In the genomic region with DNA sequence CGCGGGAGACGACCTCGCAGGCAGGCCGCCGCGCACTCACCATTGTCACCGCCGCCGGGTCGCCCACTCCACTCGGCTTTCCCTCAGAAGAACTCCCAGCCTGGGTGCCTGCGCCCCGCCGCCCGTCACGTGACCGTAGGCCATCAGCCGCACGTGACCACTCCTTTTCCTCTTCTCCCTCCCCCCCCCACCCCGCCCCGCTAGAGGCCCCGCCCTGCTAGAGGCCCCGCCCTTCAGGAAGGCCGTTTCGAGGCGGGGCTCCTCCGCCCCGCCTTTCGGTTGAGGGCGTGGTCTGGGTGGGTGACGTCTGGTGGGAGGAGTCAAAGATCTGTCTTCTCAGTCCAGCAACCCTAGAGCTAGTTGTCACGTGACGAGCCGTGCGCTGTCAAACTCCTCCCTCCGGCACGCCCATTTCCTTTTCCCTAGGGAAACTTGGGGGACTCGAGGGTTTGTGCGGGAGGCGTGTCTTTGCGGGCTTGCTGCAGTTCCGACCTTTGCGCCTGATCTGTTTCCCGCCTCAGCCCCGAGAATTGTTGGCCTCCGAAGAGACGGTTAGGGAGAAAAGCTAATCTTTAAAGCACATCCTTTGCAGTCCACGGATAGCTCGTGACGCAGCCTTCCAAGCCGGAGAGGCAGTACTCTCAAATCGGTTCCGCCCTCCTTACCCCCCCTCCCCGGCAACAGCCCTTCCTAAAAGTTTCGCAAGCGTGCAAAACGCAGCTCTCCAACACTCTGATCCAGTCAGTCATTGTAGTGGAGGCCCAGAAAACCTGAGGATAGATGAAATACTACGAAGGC, we compare ENCODE assay signal across 8 mouse cellular contexts. TPM values are rescaled to one million over a fixed set of nuclear protein-coding genes. Genes with fewer than 3 reads are reported as not detected.
DNase-seq lines count a peak whose midpoint lies in the region; ATAC-seq lines count a peak whose summit lies in the region.

A gene (minus strand): TSS at position 188 of the 798 bp plus-strand sequence.

- H3K27ac ChIP-seq in hindbrain, embryonic 12.5 days = peak within 1 kb of the TSS; percentile 87

- peak within 1 kb of the TSS; percentile 61 for H3K4me2 ChIP-seq in hindbrain, embryonic 12.5 days (replicated peaks)

- H3K4me1 ChIP-seq in hindbrain, embryonic 12.5 days = peaks cover 6% of the 10 kb centered on the region

- peak within 1 kb of the TSS; percentile 85 for H3K9ac ChIP-seq in hindbrain, embryonic 12.5 days

- peak; percentile 93 for ATAC-seq in hindbrain, embryonic 12.5 days (ENCODE audit: low FRiP score)

- WGBS in hindbrain, embryonic 12.5 days = under 1% methylated on average over 59 of the region's 59 CpGs

- H3K27me3 ChIP-seq in hindbrain, embryonic 12.5 days = no peaks in the 10 kb centered on the region

- H3K4me3 ChIP-seq in hindbrain, embryonic 12.5 days = peak within 1 kb of the TSS; percentile 87

- H3K9me3 ChIP-seq in hindbrain, embryonic 12.5 days (replicated peaks) = no peaks in the 10 kb centered on the region

- H3K36me3 ChIP-seq in hindbrain, embryonic 12.5 days = no peaks in the 10 kb centered on the region

- peak; percentile 99 for DNase-seq in NIH3T3 (ENCODE audit: low read depth)
- DNase-seq in cerebellum, postnatal 10 days = peak; percentile 99 to 100
- DNase-seq in frontal cortex, postnatal 10 days (ENCODE audit: low spot score in 2 of 2) = peak; percentile 97 to 98
- peak; percentile 97 to 98 for DNase-seq in layer of hippocampus, postnatal 14 days (ENCODE audit: low spot score in 2 of 2)
- peak; percentile 99 for DNase-seq in lung, postnatal 14 days
- DNase-seq in retina, adult 2 months (ENCODE audit: low read depth, low spot score) = peak; percentile 98
- peak; percentile 98 to 99 for DNase-seq in thymus, postnatal 36 days

RNA-seq across cellular contexts. Expression of the gene that starts here (rescaled TPM):
- 79.8 and 83.2 TPM in 2 replicates for polyA plus RNA-seq in hindbrain, embryonic 12.5 days (2016; fragmentation: Nextera tagmentation; extraction: Ambion mirVana)
- 10 to 100 TPM; 40.3 to 42.2 TPM for total RNA-seq in layer of hippocampus, postnatal 14 days (2021)

Comparison
In these comparisons a context has a peak if more than half of its experiments do, and no peak if none do; other contexts are left out.
1. Peak in every context shown above with its lines: DNase-seq, ATAC-seq, H3K4me3 ChIP-seq and H3K27ac ChIP-seq.